Mouse (Mus musculus) 3T3-L1 (cell line): ENCODE data around the gene Map4k1.

ENCODE experiments used
- DNase-seq: peaks from one replicate; pipeline ENCODE4 v3.0.0-alpha.2; 2015; ENCODE audit warnings: low read depth, low spot score

Map4k1 gene

DNA sequence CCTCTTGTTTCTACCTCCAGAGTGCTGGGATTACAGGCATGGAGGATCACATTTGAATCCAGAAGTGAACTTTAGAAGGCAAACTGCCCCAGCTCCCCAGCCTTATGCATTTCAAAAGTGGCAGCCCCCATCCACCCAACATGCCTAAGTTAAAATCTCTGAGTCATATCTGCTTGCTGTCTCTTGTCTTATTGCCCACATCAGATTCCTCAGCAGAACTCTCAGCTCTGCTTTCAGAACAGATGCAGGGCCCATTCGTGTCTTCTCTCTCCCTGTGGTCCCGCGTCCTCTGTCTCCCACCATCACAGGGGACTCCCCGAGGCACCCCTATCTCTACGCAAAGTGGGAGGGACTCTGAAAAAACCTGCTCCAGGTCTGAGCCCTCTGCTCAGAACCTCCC lies 44.3 kb downstream of the Map4k1 start:
- DNase-seq: peak; percentile 58

DNA sequence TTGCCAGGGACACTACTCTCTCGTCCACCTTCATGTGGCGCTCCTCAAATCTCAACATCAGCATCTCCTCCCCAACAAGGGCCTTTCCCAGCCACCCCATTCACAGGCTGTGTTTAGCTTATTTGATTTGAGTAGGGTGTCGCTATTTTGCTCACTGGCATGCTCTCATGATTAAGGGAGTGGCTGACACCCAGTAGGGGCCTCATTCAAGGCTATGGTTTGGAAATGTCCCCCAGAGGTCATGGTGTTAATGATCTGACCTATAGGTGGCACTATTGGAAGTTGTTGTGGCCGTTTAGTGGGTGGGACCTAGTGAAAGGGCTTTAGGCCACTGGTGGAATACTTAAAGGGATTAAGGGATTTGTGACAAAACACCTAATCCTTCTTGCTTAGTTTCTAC lies 45.0 kb downstream of the Map4k1 start:
- DNase-seq: no peak

DNA sequence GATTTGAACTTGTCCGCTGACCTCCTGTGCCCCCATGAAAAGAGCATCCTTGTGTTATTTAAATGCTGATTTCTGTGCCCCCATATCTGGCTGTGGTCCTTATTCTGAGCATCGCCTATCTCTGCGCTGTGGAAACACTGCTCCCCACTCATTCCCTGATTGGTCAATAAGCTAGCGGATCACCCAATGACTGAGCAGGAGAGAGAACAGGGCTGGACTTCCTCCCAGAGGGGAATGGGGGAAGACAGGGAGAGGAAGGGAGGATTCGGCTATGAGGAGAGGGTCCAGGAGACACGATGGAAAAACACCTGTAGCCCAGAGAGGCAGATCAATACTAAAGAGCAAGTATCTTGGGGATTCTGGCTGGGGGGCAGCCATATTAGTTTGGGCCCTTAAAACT lies 46.9 kb downstream of the Map4k1 start:
- DNase-seq: no peak

DNA sequence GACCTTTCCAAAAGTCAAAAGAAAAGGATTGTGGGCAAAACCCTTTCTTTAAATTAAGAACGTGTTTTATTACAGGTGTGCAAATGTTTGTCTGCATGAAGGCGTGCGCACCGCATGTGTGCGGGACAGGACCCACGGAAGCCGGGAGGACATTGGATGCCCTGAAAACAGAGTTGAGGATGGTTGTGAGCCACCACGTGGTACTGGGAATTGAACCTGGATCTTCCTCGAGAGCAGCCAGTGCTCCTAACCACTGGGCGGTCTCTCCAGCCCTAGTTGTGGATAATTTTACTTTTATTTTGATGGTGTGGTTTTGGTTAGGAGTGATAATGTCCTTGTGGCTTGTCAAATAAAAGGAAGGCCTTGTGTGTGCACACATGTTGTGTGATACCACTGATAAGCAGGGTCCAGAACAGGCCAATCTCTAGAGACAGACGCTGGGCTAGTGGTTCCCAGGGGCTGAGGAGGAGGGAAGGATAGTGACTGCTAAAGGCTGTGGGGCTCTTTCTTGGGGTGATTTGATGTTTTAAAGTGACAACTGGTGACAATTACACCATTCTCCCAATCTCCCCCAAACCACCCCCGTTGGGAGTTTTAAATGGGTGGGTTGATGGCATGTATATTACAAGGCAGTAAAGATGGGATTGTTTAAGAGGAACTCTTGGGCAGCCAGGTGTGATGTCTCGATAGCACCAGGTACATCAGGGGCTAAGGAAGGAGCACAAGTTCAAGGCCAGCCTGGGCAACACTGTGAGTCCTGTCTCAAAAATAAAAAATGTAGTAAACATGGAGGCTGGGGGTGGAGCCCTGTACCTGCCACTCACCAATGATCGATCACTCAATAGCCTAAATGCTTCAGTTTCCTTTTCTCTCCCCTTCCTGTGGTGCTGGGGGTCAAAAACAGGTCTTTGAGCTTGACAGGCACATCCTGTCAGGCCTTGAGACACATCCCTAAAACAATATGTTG lies 48.1 kb downstream of the Map4k1 start:
- DNase-seq: no peak

DNA sequence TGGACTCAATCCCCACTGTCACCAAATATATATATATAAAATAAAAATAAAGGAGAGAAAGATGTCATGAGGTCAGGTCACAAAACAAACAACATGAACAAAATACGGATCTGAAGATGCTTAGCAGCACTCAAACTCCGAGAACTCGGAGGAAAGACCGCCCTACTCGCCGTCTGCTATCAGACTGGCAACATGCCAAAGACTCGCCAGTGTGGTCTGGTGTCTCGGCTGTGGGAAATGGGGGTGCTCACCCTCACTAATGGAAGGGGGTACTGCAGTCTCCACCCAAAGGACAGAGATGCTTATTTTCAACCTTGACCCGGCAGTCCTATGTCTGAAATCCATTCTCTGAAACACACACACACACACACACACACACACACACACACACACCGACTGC lies 49.8 kb downstream of the Map4k1 start:
- DNase-seq: no peak

DNA sequence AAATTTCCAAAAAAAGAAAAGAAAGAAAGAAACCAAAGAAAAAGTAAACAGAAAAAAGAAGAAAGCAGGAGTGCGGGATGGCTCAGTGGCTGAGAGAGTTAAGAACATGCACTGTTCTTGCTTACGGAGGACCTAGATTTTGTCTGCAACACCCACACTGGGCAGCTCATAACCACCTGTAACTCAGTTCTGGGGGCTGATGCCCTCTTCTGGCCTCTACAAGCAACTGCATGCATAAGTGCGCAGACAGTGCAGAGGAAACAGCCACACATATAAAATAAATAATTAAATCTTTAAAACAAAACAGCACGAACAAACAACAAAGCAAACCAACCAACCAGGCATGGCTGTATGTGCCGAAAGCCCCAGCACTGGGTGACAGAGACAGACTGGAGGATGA lies 50.8 kb downstream of the Map4k1 start:
- no peak for DNase-seq

DNA sequence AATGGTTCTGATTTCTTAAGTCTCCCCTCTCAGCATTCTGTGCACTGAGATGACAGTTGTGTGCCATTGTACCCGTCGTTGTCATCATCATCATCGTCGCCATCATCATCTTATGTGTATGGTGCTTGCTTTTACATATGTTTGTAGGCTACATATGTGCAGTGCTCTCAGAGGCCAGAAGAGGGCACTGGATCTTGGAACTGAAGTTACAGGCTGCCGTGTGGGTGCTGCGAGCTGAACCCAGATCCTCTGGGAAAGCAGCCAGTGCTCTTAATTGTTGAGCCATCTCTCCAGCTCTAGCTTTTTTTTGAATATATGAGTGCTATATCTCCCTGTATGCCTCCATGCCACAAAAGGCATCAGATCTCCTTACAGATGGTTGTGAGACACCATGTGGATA lies 55.4 kb downstream of the Map4k1 start:
- peak; percentile 47 for DNase-seq

DNA sequence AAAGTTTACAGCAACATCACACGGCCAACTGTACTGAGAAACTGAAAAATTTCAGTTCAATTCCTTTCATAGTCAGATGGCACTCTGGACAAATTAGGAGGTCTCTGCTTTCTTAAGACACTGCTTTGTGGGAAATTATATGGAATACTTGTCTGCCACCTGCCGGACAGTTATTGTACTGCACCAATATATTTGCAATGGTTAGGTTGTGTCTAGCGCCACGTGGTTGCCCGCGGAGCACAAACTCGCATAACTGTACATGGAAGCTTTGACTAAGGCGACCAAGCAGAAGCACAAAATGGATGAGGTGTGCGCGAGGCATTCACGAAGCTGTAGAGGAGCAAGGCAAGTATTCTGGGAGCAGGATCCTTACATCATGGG lies 57.7 kb downstream of the Map4k1 start:
- DNase-seq: peak; percentile 94

DNA sequence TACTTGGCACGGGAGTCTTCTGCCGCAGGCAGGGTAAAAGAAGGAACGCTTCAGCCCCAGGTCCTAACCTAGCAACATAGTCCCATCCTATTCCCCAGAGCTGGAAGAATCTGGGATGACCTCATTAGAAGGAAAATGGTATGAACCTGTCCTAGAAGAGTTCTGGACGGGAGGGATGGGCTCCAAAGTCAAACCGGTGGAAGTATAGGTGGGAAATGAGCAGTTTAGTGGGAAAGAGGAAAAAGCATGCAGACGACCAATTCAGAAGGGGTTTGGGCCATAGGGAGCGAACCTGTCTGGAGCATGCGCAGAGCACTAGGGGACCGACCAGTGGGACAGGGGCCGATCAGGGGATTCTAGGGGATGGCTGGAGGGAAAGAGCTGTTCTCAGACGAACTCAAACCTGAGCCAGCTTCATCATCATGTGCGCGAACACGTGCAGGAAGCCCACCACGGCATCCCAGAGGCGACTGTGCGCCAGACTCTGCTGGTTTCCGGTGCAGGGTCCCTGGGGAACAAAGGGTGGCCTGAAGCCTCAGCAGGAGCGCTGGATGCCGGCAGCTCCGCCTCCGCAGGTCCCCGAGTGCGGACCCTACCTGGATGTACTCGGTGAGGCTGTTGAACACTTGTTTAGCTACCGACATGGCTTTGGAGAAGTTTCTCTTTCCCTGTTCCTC lies 58.3 kb downstream of the Map4k1 start:
- peak; percentile 11 for DNase-seq

DNA sequence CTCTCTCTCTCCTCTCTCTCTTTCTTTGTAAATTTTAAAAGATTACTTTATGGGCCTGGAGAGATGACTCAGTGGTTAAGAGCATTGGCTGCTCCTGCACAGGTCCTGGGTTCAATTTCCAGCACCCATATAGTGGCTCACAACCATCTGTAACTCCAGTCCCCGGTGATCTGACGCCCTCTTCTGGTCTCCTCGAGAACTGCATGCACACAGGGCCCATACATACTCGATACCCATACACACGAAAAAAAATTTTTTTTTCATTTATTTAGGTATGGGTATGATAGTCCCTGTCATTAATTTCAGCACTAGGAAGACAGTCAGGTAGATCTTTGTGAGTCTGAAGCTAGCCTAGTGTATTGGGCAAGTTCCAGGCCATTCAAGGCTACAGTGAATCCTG lies 59.3 kb downstream of the Map4k1 start:
- DNase-seq: no peak

DNA sequence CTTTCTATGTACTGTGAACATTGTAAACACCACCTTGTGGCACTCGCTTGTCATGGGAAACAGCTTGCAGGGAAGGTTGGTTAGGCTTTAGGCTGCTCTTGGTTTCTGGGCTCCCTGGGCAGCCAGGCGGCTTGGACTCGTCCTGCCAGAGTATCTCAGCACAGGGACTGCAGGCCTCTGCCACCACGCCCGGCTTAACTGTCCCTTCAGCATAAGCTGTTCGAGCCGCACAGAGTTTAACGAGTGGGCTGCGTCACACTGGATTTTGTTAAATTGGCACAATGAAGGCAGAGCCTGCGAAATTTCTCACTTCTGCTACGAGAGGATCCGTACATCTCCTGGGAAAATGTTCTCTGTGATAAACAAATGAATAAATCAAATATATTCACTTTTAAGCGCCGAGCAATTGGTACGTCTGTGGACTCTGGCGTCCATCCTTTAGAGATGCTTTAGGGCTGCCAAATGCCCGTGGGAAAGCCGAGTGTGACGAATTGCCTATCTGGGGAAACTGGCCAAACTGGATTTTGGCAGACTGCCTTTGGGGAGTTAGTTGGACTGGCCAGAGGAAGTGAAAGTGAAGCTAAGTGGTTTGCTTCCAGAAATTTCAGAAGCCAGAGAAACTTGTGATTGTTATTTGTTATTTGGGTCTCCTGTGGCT lies 61.3 kb downstream of the Map4k1 start:
- peak; percentile 76 for DNase-seq

DNA sequence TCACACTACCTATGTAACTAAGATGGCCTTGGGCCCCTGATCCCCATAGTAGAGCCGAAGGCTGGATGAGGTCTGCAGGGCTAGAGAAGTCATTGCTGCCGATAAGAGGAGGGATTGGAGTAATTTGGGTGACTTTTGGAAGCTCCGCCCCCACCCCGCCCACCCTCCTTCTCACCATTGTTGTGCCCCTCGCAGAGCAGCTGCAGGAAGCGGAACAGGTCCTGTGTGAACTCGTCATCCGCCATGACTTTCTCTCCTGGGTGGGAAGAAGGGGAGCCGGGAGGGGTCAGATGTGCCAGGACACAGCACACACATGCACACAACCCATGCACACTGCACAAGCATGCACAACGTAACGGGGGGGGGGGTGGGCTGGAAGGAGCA lies 61.8 kb downstream of the Map4k1 start:
- no peak for DNase-seq

DNA sequence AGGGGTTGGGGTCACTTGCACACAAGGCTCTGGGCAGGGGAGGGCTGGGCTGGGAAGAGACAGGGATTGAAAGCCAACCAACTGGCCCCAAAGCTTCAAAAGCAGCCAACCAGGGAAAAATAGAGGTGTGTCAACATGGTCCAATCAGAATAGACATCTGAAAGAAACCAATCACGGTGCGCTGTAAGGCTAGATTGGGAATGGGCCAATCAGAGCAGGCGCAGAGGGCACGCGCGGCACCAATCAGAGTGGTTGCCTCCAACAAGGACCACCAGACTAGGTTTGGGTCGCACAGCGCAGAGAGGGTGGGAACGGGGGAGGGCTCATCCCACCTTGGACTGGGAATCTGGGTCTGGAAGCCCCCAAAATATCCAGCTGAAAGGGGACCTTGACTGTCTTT lies 62.5 kb downstream of the Map4k1 start:
- no peak for DNase-seq

DNA sequence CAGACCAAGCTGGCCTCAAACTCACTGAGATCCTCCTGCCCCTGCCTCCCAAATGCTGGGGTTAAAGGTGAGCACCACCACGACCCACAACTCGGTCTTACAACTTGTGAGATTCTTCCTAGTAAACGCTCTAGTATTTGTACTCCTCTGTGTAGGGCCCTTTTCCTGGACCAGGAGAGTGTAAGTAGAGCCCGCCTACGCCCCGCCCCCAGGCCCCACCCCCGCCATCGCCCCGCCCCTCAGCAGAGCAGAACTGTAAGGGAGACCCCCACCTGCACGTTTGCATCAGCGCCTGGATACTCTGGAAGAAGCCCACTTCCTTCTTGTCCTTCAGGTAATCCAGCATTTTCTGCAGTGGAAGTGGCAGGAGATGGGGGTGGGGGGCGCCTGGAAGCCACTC lies 64.7 kb downstream of the Map4k1 start:
- DNase-seq: no peak

DNA sequence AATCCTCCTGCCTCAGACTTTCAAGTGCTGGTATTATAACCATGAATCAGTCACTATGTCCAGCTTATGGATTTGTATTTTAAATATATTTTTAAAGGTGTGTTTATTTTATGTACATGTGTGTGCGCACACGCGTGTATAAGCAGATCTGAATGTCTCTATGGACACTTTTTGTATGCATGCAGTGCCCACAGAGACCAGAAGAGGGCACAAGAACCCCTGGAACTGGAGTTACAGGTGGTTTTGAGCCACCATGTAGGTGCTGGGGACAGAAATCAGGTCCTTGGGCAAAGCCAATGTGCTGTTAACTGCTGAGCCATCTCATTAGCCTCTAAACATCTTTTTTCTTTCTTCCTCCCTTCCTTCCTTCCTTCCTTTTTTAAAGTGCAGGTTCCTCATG lies 66.2 kb downstream of the Map4k1 start:
- DNase-seq: no peak

DNA sequence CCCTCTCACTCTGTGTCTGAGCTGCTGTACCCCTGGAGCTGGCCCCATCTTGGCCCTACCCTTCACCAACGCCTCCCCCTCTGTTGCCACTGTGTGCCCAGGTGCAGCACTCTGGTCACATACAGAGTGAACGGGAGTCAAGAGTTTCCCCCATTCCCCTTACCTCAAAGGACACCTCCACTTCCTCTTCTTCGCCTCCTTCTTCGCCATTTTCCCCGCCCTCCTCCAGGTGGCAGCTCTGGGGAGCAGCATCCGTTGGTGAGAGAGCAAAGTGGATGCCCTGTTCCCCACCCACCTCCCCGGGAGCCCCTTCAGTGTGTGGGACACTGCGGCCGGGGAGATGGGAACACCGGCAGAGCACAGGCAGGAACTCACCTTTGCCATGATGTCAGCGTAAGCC lies 66.8 kb downstream of the Map4k1 start:
- no peak for DNase-seq

DNA sequence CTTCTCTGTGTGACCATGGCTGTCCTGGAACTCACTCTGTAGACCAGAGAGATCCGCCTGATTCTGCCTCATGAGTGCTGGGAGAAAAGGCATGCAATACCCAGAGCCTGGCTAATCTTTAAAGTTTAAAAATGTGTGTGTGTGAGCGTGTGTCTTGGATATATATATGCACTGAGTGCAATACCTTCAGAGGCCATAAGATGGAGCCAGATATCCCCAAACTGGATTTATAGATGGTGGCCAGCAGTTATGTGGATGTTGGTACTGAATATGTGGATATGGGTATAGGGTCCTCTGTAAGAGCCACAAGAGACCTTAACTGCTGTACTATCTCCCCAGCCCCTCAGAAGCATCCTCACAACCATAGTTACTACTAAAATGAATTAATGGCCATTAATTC lies 68.9 kb downstream of the Map4k1 start:
- peak; percentile 66 for DNase-seq

DNA sequence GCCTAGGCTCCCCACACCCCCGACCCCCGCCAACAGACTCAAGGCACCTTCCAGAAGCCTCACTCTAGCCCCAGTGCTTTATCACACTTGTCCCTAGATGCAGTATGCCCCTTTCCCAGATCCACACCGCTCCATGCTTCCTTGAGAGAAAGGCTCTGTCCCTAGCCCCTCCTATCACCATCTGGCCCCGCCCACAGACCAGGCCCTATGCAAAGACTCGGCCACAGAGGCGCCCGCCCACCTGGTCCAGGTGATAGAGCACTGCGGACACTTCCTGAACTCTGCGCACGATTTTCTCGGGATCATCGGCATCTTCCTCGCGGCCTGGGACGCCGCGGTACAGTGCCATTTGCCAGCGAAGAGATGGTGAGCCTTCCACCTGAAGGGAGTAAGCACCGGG lies 71.0 kb downstream of the Map4k1 start:
- no peak for DNase-seq
